Mouse (Mus musculus): Measurements from ENCODE around the gene Gng10.

- TF ChIP-seq BHLHE40 (IDR thresholded peaks at IDR 0.05; ENCODE audit: borderline replicate concordance, low read depth, low read length) (no peak), CTCF (IDR thresholded peaks at IDR 0.05 in 2 of 3, conservative IDR thresholded peaks at IDR 0.05 in 1 of 3; ENCODE audit: control insufficient read depth in 1 of 3, insufficient read depth in 1 of 3, low read depth in 2 of 3, low read length in 3 of 3, poor library complexity in 1 of 3, severe bottlenecking in 1 of 3) (no peak), POLR2A (IDR thresholded peaks at IDR 0.05; ENCODE audit: control insufficient read depth in 1 of 2, insufficient read depth in 1 of 2, low read depth in 1 of 2, low read length in 2 of 2, poor library complexity in 1 of 2) (no peak), GATA1 (IDR thresholded peaks at IDR 0.05; ENCODE audit: low read depth, low read length) (no peak), CHD2 (IDR thresholded peaks at IDR 0.05; ENCODE audit: low read length) (no peak), EP300 (IDR thresholded peaks at IDR 0.05; ENCODE audit: low read depth in 1 of 2, low read length in 2 of 2) (no peak), ELF1 (IDR thresholded peaks at IDR 0.05; ENCODE audit: low read depth, low read length) (no peak), HCFC1 (IDR thresholded peaks at IDR 0.05; ENCODE audit: low read depth, low read length) (no peak), TAL1 (IDR thresholded peaks at IDR 0.05; ENCODE audit: low read length) (no peak)
Observed at GRCm38 (mm10) chr4:59007974-59008373, 26.9 kb upstream of the Gng10 start.
